Mouse (Mus musculus): ENCODE data around the gene Cemip2. TPM values are rescaled to one million over a fixed set of nuclear protein-coding genes. Genes with fewer than 3 reads are reported as not detected.

The Cemip2 gene
- 24.0 and 31.0 TPM in 2 replicates for polyA plus RNA-seq (2015; fragmentation: Nextera tagmentation; extraction: Ambion mirVana)

GRCm38 (mm10) chr19:21778147-21778917, at the start of gene Cemip2:
TSS of gene Cemip2 (plus strand) at chr19:21778342.
- H3K4me2 ChIP-seq, result peak within 1 kb of the TSS; percentile 89
- peak within 1 kb of the TSS; percentile 92 for H3K9ac ChIP-seq
- H3K27ac ChIP-seq (replicated peaks), result peak within 1 kb of the TSS; percentile 95
- H3K27me3 ChIP-seq, result no peaks in the 10 kb centered on the region
- no peaks in the 10 kb centered on the region for H3K9me3 ChIP-seq
- H3K4me3 ChIP-seq, result peak within 1 kb of the TSS; percentile 97
- ATAC-seq (ENCODE audit: low FRiP score, low read depth), result peak; percentile 94
- H3K4me1 ChIP-seq (replicated peaks), result peaks cover 48% of the 10 kb centered on the region
- no peaks in the 10 kb centered on the region for H3K36me3 ChIP-seq
- under 1% methylated on average over 69 of the region's 75 CpGs for WGBS

- H3K9me3 ChIP-seq, result no peaks in the 10 kb centered on the region
Observed at GRCm38 (mm10) chr19:21728342-21728741, 49.8 kb upstream of the Cemip2 start.

GRCm38 (mm10) chr19:21731887-21732286, 46.3 kb upstream of the Cemip2 start:
- no peaks in the 10 kb centered on the region for H3K36me3 ChIP-seq
- no peak for ATAC-seq (ENCODE audit: low FRiP score, low read depth)
- WGBS, result 95% methylated on average over 5 of the region's 5 CpGs
- H3K4me3 ChIP-seq, result no peak overlapping the region
- no peaks in the 10 kb centered on the region for H3K4me1 ChIP-seq (replicated peaks)
- H3K4me2 ChIP-seq, result no peak overlapping the region
- H3K9me3 ChIP-seq, result no peaks in the 10 kb centered on the region
- H3K27ac ChIP-seq (replicated peaks), result no peak overlapping the region
- no peak overlapping the region for H3K9ac ChIP-seq
- no peaks in the 10 kb centered on the region for H3K27me3 ChIP-seq

More at GRCm38 (mm10) chr19:21728342-21728741, 49.8 kb upstream of the Cemip2 start:
- 96% methylated on average over 6 of the region's 6 CpGs for WGBS
- Histone ChIP-seq H3K4me2 (no peak overlapping the region), H3K36me3 (no peaks in the 10 kb centered on the region), H3K4me3 (no peak overlapping the region), H3K27me3 (no peaks in the 10 kb centered on the region), H3K9ac (no peak overlapping the region), H3K4me1 (replicated peaks) (no peaks in the 10 kb centered on the region), H3K27ac (replicated peaks) (no peak overlapping the region)
- no peak for ATAC-seq (ENCODE audit: low FRiP score, low read depth)

GRCm38 (mm10) chr19:21733176-21733575, 45.0 kb upstream of the Cemip2 start:
- Histone ChIP-seq H3K36me3 (no peaks in the 10 kb centered on the region), H3K27me3 (no peaks in the 10 kb centered on the region), H3K4me3 (no peak overlapping the region), H3K27ac (replicated peaks) (no peak overlapping the region), H3K4me1 (replicated peaks) (0 out of 2 replicates have a peak, but pooled peaks cover 6% of the 10 kb centered on the region), H3K4me2 (no peak overlapping the region), H3K9ac (no peak overlapping the region), H3K9me3 (no peaks in the 10 kb centered on the region)
- WGBS, result 92% methylated on average over 2 of the region's 2 CpGs
- ATAC-seq (ENCODE audit: low FRiP score, low read depth), result no peak

- Histone ChIP-seq H3K27ac (replicated peaks) (no peak overlapping the region), H3K9ac (no peak overlapping the region), H3K36me3 (no peaks in the 10 kb centered on the region), H3K27me3 (no peaks in the 10 kb centered on the region), H3K4me1 (replicated peaks) (0 out of 2 replicates have a peak, but pooled peaks cover 6% of the 10 kb centered on the region), H3K9me3 (no peaks in the 10 kb centered on the region), H3K4me3 (no peak overlapping the region), H3K4me2 (no peak overlapping the region)
- WGBS, result 43% methylated on average over 5 of the region's 5 CpGs
- ATAC-seq (ENCODE audit: low FRiP score, low read depth), result no peak
Observed at GRCm38 (mm10) chr19:21734112-21734511, 44.0 kb upstream of the Cemip2 start.

- ATAC-seq (ENCODE audit: low FRiP score, low read depth), result no peak
- H3K4me2 ChIP-seq, result no peak overlapping the region
- 63% methylated on average over 18 of the region's 18 CpGs for whole genome bisulfite sequencing
- 0 out of 2 replicates have a peak, but pooled peaks cover 6% of the 10 kb centered on the region for H3K4me1 ChIP-seq (replicated peaks)
- no peaks in the 10 kb centered on the region for H3K27me3 ChIP-seq
- H3K36me3 ChIP-seq, result no peaks in the 10 kb centered on the region
- H3K27ac ChIP-seq (replicated peaks), result peak overlapping the region; percentile 71; the same call in 1 of the 2 replicates
- no peak overlapping the region for H3K9ac ChIP-seq
- H3K4me3 ChIP-seq, result no peak overlapping the region
- no peaks in the 10 kb centered on the region for H3K9me3 ChIP-seq
Observed at GRCm38 (mm10) chr19:21737446-21737845, 40.7 kb upstream of the Cemip2 start.

GRCm38 (mm10) chr19:21737881-21738590, 40.1 kb upstream of the Cemip2 start:
- H3K4me2 ChIP-seq, result 0 out of 2 replicates have a peak overlapping the region, but pooled peaks have one; percentile 9
- peak; percentile 77 for ATAC-seq (ENCODE audit: low FRiP score, low read depth)
- H3K9me3 ChIP-seq, result no peaks in the 10 kb centered on the region
- peak overlapping the region; percentile 71 for H3K27ac ChIP-seq (replicated peaks)
- H3K4me1 ChIP-seq (replicated peaks), result 0 out of 2 replicates have a peak, but pooled peaks cover 6% of the 10 kb centered on the region
- WGBS, result 46% methylated on average over 17 of the region's 17 CpGs
- no peak overlapping the region for H3K9ac ChIP-seq
- H3K4me3 ChIP-seq, result no peak overlapping the region
- no peaks in the 10 kb centered on the region for H3K36me3 ChIP-seq
- no peaks in the 10 kb centered on the region for H3K27me3 ChIP-seq

- ATAC-seq (ENCODE audit: low FRiP score, low read depth), result peak; percentile 42
- no peaks in the 10 kb centered on the region for H3K27me3 ChIP-seq
- no peak overlapping the region for H3K4me3 ChIP-seq
- H3K9me3 ChIP-seq, result no peaks in the 10 kb centered on the region
- peak overlapping the region; percentile 71 for H3K27ac ChIP-seq (replicated peaks)
- H3K4me1 ChIP-seq (replicated peaks), result 0 out of 2 replicates have a peak, but pooled peaks cover 6% of the 10 kb centered on the region
- 88% methylated on average over 18 of the region's 18 CpGs for WGBS
- 0 out of 2 replicates have a peak overlapping the region, but pooled peaks have one; percentile 9 for H3K4me2 ChIP-seq
- no peak overlapping the region for H3K9ac ChIP-seq
- no peaks in the 10 kb centered on the region for H3K36me3 ChIP-seq
Observed at GRCm38 (mm10) chr19:21738591-21739280, 39.4 kb upstream of the Cemip2 start.

GRCm38 (mm10) chr19:21742138-21742537, 36.0 kb upstream of the Cemip2 start:
- Histone ChIP-seq H3K27me3 (no peaks in the 10 kb centered on the region), H3K9ac (no peak overlapping the region), H3K36me3 (no peaks in the 10 kb centered on the region), H3K27ac (replicated peaks) (peak overlapping the region; percentile 46; the same call in 1 of the 2 replicates), H3K4me2 (peak overlapping the region; percentile 6; the same call in 1 of the 2 replicates), H3K4me3 (no peak overlapping the region), H3K9me3 (no peaks in the 10 kb centered on the region), H3K4me1 (replicated peaks) (0 out of 2 replicates have a peak, but pooled peaks cover 5% of the 10 kb centered on the region)
- 62% methylated on average over 12 of the region's 12 CpGs for WGBS
- peak; percentile 63 for ATAC-seq (ENCODE audit: low FRiP score, low read depth)

- H3K27ac ChIP-seq (replicated peaks), result no peak overlapping the region
- peak; percentile 17; the same call in 1 of the 2 replicates for ATAC-seq (ENCODE audit: low FRiP score, low read depth)
- H3K36me3 ChIP-seq, result no peaks in the 10 kb centered on the region
- H3K9ac ChIP-seq, result no peak overlapping the region
- no peaks in the 10 kb centered on the region for H3K9me3 ChIP-seq
- no peak overlapping the region for H3K4me3 ChIP-seq
- H3K4me1 ChIP-seq (replicated peaks), result no peaks in the 10 kb centered on the region
- H3K27me3 ChIP-seq, result no peaks in the 10 kb centered on the region
- WGBS, result 76% methylated on average over 2 of the region's 2 CpGs
- H3K4me2 ChIP-seq, result no peak overlapping the region
Observed at GRCm38 (mm10) chr19:21745586-21745985, 32.6 kb upstream of the Cemip2 start.

GRCm38 (mm10) chr19:21747356-21747755, 30.8 kb upstream of the Cemip2 start:
- Histone ChIP-seq H3K4me2 (no peak overlapping the region), H3K36me3 (no peaks in the 10 kb centered on the region), H3K27me3 (no peaks in the 10 kb centered on the region), H3K4me1 (replicated peaks) (no peaks in the 10 kb centered on the region), H3K27ac (replicated peaks) (no peak overlapping the region), H3K4me3 (no peak overlapping the region), H3K9me3 (no peaks in the 10 kb centered on the region), H3K9ac (no peak overlapping the region)
- ATAC-seq (ENCODE audit: low FRiP score, low read depth), result no peak
- 20% methylated on average over 4 of the region's 4 CpGs for WGBS
